Mouse (Mus musculus) layer of hippocampus, postnatal 10 days (tissue): ENCODE measurements at regions not wholly inside any gene's neighbourhood (a gene's known extent, or its start where the extent isn't known, plus 50 kb on each side); places are given as distances from the start of the nearest gene placed in this dataset.

Experiments used
- DNase-seq, 2 experiments: peaks; one replicate each; pipeline ENCODE4 v3.0.0; 2021; ENCODE audit warnings: low spot score in 2 of 2
- microRNA-seq, 2 experiments: library from miRNA; unstranded; fragments of <30 nt; microRNA quantifications; one replicate each; pipeline ENCODE4 v1.2.0; 2021

GRCm38 (mm10) chr6:73401059-73401458 is 68.4 kb downstream of the 4931417E11Rik start:
- no peak for DNase-seq

GRCm38 (mm10) chr6:73389301-73389700 is 80.2 kb downstream of the 4931417E11Rik start:
- DNase-seq = no peak

DNA sequence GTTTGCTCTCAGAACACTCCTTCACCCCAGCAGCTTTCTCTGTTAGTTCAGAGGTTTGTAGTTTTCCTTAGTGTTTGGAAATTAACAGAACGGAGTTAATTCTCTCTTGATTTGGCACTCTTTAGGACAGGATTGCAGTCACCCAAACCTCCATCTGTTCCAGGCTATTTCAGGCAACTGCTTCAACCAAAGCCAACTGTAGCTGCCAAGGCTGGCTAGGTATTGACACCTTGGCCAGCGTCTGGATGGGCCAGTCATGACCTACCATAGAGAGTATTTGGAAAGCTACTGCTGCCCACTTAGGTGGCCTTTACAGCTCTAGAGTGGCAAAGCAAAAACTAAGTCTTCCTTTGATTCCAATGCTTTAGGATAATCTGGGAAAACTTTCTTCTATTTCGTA is 83.2 kb downstream of the 4931417E11Rik start:
- DNase-seq = no peak

GRCm38 (mm10) chr6:73379825-73380224 is 89.6 kb downstream of the 4931417E11Rik start:
- DNase-seq = no peak

DNA sequence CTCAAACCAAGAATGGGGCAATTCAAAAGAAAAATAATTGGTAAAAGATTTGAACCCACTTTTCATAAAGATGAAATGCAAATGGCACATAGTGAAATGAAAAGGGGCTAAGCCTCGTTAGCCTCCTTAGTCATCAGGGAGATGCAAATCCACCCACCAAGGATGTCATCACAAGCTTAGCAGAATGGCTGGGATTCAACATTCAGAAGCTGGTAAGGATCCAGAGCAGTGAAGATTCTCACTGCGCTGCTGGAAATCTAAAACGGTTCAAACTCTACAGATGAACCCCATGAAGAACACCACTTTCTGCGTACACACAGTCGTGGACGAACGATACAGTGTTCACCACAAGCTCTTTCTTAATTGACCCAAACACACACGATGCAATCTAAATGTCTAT is 91.6 kb downstream of the 4931417E11Rik start:
- no peak for DNase-seq

GRCm38 (mm10) chr6:73376291-73376690 is 93.2 kb downstream of the 4931417E11Rik start:
- no peak for DNase-seq

DNA sequence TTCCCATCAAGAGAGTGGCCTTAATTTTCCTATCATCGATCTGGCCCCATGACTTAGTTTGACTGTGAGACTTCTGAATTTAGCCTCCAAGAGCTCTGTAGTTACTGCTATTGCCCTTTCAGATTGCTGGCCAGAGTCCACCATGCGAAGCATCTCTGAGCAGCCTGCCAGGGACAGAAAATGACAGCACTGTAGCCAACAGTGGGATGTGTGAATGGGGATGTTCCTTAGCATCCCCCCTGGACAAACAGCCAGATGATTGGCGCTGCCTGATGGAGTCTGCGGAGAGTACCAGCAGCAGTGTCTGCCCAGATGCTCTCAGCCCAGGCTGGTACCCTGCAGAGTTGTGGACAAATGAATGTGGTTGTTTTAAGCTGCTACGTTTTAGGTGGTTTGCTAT is 96.6 kb downstream of the 4931417E11Rik start:
- DNase-seq = peak in 1 of 2 experiments; percentile 17

GRCm38 (mm10) chr6:73371866-73372265 is 97.6 kb downstream of the 4931417E11Rik start:
- no peak for DNase-seq

GRCm38 (mm10) chr6:73370901-73371300 is 98.6 kb downstream of the 4931417E11Rik start:
- DNase-seq = no peak

GRCm38 (mm10) chr6:73368836-73369141 is 100.7 kb downstream of the 4931417E11Rik start:
- no peak for DNase-seq

- no peak for DNase-seq
Observed at GRCm38 (mm10) chr6:73368047-73368835, 101.2 kb downstream of the 4931417E11Rik start.

GRCm38 (mm10) chr6:73367616-73368015 is 101.9 kb downstream of the 4931417E11Rik start:
- DNase-seq = peak; percentile 78 to 80

GRCm38 (mm10) chr6:73366626-73367025 is 102.8 kb downstream of the 4931417E11Rik start:
- no peak for DNase-seq

DNA sequence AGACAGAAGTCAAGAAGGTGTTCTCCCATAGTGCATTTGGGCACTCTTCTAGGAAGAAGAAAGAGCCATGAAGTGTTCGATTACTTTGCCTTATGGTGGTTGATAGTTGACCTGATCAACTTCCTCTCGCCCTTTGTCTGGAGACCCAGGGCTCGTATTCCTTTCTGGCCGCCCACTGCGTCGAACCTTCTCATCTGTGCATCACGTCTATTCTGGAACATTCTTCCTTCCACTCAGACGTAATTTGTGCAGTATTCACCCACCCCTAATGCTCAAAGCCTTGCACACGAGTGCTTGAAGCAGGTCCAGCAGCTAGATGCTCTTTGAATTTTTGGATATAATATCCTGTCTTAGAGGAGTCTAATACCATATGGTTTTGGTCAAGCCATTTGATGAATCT is 104.2 kb downstream of the 4931417E11Rik start:
- no peak for DNase-seq

- peak; percentile 45 to 53 for DNase-seq
Observed at GRCm38 (mm10) chr6:73334995-73335394, 86.8 kb downstream of the Suclg1 start.

- no peak for DNase-seq
Observed at GRCm38 (mm10) chr6:73329666-73330065, 81.5 kb downstream of the Suclg1 start.

Small RNA genes lying in the stretch of these regions (microRNA-seq; reads per million reads assigned to microRNA genes)
- gene Gm24370 = 0 reads per million in 2 experiments
